Mouse (Mus musculus) adrenal gland, postnatal 36 days (tissue): ENCODE results near the gene Kcnj14. TPM values are rescaled to one million over a fixed set of nuclear protein-coding genes. Genes with fewer than 3 reads are reported as not detected.

Experiments
- DNase-seq, 2 experiments: peaks; one replicate each; pipeline ENCODE4 v3.0.0; 2021; ENCODE audit warnings: mixed read lengths in 1 of 2
- total RNA-seq, 2 experiments: library from RNA; stranded (reverse); gene quantifications; 2 replicates each; pipeline ENCODE4 v1.2.3; 2021

The Kcnj14 gene
- total RNA-seq, 2 experiments from 2014 or later = 0.16 to 0.53 TPM

DNA sequence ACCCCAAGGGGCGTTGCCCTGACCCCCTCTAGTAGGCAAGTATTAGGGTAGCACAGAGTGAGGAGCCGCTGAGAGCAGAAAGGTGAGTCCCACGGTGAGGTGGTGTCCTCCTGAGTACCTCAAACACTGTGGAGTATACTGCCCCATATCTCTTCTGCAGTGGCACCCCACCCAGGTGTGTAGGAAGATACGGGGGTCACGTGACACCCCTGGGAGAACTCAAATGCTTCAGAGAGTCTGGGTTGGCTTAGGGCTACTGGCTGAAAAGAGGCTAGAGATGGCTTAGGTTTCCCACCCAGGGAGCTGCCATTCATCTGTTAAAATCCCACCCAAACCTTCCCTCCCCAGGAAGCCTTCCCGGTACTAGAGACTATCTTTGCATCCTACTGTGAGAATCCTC is 27.6 kb downstream of the Kcnj14 start:
- no peak for DNase-seq

DNA sequence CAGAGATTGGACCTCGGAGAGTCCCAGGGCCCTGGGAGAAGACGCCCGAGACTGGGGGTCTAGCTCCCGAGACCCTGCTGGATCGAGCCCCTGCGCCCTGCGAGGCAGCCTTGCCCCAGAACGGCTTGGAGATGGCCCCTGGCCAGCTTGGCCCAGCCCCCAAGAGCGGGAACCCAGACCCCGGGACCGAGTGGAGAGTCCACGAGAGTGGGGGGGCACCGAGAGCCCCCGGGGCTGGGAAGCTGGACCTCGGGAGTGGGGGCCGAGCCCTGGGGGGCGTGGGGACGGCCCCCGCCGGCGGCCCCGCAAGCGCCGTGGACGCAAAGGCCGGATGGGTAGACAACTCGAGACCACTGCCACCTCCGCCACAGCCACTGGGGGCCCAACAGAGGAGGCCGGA is 29.6 kb downstream of the Kcnj14 start:
- no peak for DNase-seq

DNA sequence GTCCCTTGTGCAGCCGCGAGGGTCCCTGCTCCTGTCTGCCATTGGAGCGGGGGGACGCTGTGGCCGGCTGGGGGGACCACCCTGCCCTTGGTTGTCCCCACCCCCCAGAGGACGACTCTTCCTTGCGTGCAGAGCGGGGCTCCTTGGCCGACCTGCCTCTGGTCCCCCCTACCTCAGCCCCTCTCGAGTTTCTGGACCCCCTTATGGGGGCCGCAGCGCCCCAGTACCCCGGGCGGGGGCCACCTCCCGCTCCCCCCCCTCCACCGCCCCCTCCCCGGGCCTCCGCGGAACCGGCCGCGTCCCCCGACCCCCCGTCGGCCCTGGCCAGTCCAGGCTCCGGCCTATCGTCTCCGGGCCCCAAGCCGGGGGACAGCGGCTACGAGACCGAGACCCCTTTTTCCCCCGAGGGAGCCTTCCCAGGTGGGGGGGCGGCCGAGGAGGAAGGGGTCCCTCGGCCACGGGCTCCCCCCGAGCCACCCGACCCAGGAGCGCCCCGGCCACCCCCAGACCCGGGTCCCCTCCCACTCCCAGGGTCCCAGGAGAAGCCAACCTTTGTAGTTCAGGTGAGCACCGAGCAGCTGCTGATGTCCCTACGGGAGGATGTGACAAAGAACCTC is 30.5 kb downstream of the Kcnj14 start:
- DNase-seq = no peak

DNA sequence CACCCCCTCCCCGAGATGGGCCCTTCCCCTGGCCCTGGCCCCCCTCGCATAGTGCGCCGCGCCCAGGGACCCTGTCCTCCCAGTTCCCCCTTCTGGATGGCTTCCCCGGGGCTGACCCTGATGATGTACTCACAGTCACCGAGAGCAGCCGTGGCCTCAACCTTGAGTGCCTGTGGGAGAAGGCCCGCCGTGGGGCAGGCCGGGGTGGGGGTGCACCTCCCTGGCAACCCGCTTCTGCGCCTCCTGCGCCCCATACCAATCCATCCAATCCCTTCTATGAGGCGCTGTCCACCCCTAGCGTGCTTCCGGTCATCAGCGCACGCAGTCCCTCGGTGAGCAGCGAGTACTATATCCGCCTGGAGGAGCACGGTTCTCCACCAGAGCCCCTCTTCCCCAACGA is 31.3 kb downstream of the Kcnj14 start:
- no peak for DNase-seq

DNA sequence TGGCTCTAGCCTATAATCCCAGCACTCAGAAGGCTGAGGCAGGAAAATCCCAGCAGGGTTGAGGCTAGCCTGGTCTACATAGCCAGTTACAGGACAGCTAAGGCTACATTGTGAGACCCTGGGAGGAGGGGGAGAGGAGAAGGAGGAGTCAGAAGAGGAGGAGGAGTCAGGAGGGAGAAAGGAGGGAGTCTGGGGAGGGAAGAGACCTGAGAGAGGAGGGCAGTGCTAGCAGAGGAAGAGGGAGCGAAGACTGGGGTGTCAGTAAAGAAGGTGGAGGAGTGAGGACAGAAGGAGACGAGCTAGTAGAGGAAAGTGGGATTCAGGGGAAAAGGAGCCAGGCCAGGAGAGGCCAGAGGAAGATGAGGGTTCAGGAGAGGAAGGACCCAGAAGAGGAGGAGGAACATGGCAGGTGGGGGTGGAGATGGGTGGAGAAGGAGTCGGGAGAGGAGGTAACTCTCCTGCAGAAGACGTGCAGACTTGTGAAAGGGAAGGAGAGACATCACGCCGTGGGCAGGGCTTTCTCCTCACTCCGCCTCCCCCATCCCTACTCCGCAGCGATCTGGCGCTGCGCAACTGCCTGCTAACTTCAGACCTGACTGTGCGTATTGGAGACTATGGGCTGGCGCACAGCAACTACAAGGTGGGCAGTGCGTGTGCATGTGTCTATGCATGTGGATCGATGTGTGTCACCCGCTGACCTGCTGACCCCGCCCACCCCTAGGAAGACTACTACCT is 32.7 kb downstream of the Kcnj14 start:
- DNase-seq = no peak

DNA sequence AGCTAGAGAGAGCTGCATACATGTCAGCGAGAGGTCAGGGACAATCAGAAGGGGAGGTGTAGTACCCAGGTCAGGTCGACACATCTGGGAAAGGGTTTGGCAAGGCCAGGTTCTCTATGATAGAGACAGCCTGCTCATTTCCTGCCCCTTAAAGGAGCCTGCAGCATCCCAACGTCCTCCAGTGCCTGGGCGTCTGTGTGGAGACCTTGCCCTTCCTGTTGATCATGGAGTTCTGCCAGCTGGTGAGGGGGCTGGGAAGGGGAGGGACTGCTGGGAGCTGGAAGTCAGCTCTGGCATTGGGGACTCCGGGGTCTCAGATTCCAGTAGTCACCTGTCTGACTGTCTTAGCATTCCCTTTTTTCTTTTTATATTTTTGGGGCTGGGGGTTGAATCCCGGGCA is 33.9 kb downstream of the Kcnj14 start:
- DNase-seq = no peak

DNA sequence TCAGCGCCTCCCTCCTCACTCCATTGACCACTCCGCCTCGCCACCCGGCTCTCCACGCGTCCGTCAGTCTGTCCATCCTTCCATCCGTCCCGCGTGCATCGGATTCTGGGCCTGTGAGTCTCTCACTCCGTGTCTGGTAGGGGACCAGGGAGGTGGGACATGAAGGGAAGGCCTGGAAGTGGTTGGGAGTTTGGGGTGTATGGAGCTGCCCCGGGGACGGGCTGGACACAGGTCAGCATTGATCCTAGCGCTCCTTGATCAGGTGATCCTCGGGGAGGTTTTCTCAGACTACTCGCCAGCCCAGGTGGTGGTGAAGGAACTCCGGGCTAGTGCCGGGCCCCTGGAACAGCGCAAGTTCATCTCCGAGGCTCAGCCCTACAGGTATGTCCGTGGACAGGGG is 36.9 kb downstream of the Kcnj14 start:
- DNase-seq = no peak

DNA sequence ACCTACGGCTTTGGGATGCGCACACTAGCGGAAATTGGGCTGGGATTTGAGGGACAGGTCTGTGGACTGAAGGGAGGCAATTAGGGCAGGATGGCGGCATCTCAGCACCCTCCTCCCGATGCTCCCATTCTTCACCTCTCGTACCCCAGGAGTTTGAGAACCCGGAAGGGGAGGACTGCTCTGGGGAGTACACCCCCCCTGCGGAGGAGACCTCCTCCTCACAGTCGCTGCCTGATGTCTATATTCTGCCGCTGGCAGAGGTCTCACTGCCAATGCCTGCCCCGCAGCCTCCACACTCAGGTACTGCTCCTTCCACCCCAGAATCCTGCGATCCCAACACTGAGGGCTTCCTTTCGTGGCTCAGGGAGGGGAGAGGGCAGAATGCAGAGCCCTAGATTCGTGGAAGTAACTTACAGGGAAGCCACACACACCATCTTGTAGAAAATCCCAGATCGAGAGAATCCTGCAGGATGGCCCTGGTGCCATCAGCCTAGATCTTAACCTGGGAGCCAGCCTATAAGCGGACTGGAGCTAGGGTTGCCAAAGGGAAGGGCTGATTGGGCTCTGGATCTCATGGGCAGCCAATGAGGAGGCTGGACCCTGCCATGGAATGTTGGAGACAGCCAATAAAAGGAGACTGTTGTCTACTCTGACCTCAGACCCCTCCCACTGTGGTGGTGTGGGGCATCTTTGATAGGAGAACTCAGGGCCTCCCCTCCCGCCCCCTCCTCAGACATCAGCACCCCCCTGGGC is 37.7 kb downstream of the Kcnj14 start:
- DNase-seq = no peak

DNA sequence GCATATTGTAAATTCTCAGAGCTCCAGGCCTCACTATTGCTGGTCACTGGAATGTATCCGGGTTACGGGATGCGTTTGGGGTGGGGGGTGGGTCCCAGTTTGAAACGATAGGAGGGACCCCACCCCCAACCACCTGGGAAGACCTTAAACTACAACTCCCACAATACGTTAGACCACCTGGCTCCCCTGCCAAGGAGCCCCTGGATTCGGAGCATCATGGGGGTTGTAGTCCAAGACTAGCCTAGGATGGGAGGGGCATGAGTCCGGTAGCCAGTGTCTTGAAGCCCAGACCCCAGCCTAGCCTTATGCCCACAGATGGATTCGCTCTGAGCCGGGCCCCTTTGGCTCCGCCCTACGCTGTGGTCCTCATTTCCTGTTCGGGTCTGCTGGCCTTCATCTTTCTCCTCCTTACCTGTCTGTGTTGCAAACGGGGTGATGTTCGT is 38.4 kb downstream of the Kcnj14 start:
- DNase-seq = no peak

DNA sequence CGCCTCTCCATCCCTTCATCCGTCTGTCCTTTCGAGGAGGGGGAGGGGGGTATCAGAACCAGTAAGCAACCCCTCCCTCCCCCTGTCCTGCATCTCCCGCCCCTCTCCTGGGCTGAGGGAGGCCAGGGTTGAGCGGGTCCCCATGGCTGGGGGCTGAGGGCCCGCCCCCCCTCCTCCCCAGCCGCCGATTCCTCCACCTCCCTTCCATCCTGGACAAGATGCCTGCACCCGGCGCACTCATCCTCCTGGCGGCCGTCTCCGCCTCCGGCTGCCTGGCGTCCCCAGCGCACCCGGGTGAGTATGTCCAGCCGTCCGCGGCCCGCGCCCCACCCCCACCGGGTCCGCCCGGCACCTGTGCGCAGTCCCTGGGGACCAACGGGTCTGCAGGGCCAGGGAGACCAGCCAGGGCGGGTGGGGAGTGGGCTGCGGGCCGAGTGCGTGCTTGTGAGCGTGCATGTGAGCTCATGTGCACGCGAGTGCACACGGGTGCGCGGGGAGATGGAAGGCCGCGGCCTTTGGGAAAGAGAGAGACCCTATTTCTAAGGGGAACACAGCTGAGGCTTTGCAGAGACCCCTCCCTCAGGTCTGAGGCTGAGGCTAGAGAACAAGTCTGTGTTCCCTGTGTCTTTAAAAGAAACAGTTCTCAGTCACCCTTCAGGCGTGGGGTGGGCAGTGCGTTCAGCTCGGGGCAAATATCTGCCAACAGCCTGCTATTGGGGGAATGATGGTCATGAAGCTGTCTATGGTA is 39.0 kb downstream of the Kcnj14 start:
- DNase-seq = peak in 1 of 2 experiments; percentile 52

DNA sequence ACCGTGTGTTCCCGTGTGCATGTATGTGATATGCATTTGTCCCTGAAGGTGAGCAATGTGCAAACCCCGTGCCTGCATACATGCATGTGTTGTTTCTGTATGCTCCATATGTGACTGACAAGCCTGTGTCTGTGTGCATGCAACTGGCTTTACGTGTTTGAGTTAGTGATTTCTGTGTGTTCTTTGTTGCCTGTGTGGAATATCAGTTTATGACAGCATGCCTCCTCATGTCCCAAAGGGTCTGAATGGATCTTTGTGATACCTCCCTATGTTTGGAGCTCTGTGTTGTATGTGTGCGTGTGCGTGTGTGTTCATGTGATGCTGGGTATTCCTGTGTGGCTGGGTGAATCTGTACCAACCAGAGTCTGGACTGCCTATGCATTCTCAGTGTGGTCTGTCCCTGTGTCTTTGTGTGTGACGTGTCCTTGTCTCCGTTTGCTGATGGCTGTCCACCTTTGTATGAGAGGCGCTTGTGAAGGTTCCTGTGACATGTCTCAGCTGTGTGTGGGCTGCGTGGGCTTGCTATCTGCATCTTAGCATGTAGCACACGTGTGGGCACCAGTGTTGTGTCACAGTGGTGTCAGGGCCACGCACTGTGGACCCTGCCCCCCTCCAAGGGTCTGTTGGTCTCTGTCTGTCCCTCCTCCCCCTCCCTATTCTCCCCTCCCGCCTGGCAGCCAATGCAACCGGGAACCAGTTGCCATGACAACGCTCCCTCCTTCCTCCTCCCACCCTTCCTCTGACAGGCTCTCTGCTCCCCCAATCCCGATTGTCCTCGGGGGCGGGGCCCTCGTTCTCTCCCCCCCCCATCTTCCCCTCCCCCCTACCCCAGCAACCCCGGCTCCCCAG is 39.8 kb downstream of the Kcnj14 start, which contains the start of gene Sult2b1:
TSS of gene Sult2b1 (minus strand) at position 146 of the 849 bp plus-strand sequence.
- DNase-seq = peak; percentile 57 to 73

DNA sequence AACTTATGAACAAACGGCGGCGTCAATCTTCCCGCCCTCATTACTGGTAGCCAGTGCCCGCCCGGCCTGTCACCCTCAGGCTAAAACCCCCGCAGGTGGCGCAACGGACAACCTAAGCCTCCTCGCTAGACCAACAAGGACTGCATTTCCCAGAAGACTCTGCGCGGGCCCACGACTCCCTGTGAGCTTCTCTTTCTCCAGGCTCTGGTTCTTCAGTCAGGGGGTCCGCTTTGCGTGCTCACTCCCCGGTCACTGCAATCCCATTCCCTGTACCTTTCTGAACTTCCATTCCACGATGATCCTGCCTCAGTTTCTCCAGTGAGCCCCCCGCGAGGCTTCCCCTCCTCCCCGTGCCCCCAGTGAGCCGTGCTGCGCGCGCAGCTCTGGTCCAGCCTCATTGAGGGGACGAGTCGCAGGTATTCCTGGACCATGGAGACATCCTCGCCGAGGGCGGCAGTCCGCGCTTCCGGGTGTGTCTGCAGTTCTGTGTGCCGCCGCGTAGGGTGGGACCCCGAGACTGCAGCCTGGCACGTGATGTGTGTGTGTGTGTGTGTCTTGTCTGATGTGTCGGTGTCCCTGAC is 41.0 kb downstream of the Kcnj14 start, which contains the start of gene Lmtk3:
TSS of gene Lmtk3 (plus strand) at position 228 of the 581 bp plus-strand sequence.
- DNase-seq = peak; percentile 70 to 82

DNA sequence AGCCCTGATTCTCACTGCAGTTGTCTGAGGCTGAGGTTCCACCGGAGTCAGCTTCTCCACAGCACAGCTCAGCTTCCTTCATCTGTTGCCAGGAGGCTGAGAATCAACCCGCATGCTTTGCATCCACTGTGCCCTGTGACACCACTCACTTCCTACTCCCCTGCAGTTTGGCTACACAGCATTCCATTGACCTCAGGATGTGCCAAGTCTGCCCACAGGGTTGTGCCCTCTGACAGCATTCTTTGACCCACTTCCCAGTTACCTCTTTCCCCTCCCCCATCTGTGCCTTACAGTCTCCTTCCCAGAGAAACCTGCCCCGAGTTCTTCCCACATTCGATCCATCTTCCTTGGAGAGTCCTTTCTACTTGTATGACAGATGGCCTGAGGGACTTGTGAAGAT is 42.3 kb downstream of the Kcnj14 start:
- DNase-seq = no peak

DNA sequence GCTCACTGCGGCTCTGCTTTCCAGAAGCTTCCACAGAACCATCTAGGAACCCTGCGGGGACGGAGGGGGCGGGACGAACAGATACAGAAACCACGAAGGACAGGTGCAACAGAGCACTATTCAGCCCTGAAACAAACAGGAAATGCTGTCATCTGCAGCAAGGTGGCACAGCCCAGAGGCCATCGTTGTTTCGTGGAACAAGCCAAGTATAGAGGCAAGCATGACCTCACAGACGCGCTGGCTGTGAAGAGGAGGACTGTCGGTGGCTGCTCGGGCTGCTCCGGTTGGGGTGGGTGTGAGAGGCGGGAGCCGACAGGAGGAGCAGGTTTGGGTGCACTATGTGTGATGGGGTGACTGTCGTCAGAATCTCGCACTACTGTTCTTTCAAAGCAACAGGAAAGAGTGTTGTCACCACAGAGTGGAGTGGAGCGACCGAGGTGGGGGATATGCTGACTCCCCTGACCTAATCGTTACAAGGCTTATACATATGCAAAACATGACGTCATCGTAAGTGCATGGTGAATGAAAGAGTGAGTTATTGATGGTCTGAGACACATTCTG is 45.4 kb downstream of the Kcnj14 start:
- no peak for DNase-seq

DNA sequence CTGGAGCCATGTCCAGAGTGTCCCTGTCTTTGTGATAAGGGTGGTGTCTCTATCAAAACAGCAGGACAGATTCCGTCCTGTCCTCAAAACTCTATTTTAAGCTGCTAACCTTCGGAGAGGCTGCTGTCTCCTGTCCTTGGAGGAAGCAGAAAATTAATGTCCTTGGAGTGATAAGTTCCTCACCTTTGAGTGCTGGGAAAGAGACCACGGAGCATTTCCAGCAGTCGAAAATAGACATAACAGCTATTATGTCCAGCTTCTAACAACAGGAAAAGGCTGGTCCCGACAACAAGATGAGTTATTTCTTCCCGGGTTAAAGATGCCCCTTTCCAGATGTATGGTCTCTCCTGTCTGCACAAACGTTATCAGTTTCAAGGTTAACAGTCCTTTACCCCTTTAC is 49.3 kb downstream of the Kcnj14 start:
- DNase-seq = no peak

DNA sequence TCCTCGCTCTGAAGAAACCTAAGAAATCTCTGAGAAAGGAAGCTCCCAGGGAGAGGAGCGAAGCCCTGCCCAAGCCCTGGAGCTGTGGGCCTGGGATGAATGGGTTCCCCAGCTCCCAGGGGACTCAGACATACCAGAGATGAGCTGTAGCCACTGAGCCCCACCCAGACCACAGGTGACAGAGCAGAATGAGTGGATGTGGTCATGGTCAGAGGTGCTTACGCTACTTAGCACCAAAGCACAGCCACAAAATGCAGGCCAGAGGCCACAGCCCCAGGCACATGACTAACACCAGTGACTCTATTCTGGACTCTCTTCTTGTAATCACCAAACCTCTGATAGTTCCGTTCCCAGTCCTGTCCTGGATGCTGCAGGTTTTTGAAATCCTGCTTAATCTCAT is 53.5 kb downstream of the Kcnj14 start:
- no peak for DNase-seq

DNA sequence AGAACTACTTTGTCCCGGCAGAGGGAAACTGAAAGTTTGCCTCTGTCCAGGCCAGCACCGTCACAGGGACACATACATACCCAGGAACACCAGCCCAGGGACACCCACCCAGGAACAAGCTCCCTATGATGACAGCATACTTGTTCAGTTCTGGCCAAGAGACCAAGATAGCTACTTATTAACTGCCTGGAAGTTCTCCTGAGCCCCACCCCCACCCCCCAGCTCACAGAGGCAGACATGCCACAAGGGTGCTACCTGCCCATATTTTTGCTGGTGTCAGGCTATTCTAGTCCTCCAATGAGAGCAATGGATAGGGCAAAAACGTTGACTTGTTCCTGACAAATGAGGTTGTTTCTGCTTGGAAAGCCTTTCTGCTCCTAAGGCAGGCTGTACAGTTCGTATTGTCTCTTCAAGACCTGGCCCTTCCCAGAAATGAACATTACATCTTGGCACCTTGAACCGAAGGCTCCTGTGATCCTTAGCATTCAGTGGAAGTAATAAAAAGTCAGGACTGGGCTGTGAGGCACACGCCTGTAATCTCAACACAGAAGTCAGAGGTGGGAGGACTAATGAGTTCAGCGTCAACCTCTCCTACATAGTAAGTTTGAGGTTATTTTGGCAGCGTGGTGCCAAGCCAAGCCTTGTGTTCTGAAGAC is 54.0 kb downstream of the Kcnj14 start:
- DNase-seq = no peak

DNA sequence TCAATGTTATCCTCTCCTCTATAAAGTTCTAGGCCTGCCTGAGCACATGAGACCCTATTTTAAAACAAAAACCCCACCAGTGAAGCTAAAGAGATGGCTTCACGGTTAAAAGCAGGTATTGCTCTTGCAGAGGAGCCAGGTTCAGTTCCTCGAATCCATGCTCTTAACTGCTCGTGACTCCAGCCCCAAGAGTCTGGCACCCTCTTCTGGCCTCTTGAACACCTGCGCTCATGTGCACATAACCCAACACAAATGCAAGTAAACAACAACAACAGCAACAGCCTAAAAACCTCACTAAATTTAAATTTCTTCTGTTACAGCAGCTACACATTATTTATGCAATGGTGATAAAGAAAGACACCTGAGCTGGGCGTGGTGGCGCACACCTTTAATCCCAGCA is 57.1 kb downstream of the Kcnj14 start:
- no peak for DNase-seq

DNA sequence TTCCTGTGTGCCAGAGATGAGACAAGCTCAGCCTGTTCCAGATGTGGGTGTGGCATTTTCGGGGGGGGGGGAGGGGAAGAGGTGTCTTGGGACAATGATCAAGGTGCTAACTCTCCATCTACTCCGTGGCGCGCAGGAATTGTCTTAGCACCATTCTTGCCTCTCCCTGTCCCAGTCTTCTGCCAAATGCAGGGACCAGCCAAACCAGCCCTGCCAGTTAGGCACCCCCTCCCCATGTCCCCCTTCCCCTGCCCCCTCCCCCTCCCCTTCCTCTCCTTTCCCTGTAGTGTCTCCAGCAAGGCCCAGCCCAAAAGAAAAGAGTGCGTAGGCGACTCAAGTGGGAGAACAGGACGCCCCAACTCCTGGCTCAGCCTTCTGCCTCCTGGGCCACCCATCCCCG is 57.8 kb downstream of the Kcnj14 start:
- no peak for DNase-seq
